Mouse (Mus musculus) stomach, postnatal 0 days (tissue): ENCODE results near the gene Dner. TPM values are rescaled to one million over a fixed set of nuclear protein-coding genes. Genes with fewer than 3 reads are reported as not detected.

Experiments
- ATAC-seq: fragments of 200-750 bp; cut with Nextera tagmentation; 2 replicates; pipeline ENCODE4 v1.8.0; 2017; ENCODE audit not compliant: low FRiP score, low TSS enrichment
- DNase-seq: peaks from one replicate; pipeline ENCODE4 v3.0.0-alpha.2; 2016; ENCODE audit warnings: low spot score
- H3K27ac ChIP-seq: fragments of 300-500 bp; sonication (generic); replicated peaks from 2 replicates; pipeline ENCODE4 v1.5.1; 2014; ENCODE audit warnings: mild to moderate bottlenecking, control low read depth
- H3K27me3 ChIP-seq: fragments of 300-500 bp; sonication (generic); 2 replicates; pipeline ENCODE4 v1.6.1; 2014; ENCODE audit warnings: low read length; ENCODE audit not compliant: control insufficient read depth, insufficient read depth
- H3K36me3 ChIP-seq: fragments of 300-500 bp; sonication (generic); 2 replicates; pipeline ENCODE4 v1.6.1; 2014; ENCODE audit warnings: low read length, mixed read lengths; ENCODE audit not compliant: control insufficient read depth, insufficient read depth
- H3K4me1 ChIP-seq: fragments of 300-500 bp; sonication (generic); replicated peaks from 2 replicates; pipeline ENCODE4 v1.6.1; 2014; ENCODE audit warnings: antibody characterized with exemption; ENCODE audit not compliant: control insufficient read depth, insufficient read depth
- H3K4me2 ChIP-seq: fragments of 300-500 bp; sonication (generic); replicated peaks from 2 replicates; pipeline ENCODE4 v1.6.1; 2014; ENCODE audit warnings: low read depth, mild to moderate bottlenecking, control low read depth, moderate library complexity
- H3K4me3 ChIP-seq: fragments of 300-500 bp; sonication (generic); 2 replicates; pipeline ENCODE4 v1.5.1; 2014; ENCODE audit warnings: low read depth, low read length, control low read depth
- H3K9ac ChIP-seq: fragments of 300-500 bp; sonication (generic); 2 replicates; pipeline ENCODE4 v1.6.1; 2014; ENCODE audit warnings: mild to moderate bottlenecking, low read length, control low read depth, mixed read lengths
- H3K9me3 ChIP-seq: fragments of 300-500 bp; sonication (generic); 2 replicates; pipeline ENCODE4 v1.6.1; 2016; ENCODE audit warnings: low read length; ENCODE audit not compliant: control insufficient read depth
- CTCF ChIP-seq: IDR thresholded peaks from 2 replicates; pipeline ENCODE4 v1.5.1; 2016; ENCODE audit warnings: antibody characterized with exemption, low read depth, mild to moderate bottlenecking, moderate library complexity
- EP300 ChIP-seq: optimal IDR thresholded peaks from 2 replicates; pipeline ENCODE3; 2016; ENCODE audit warnings: antibody characterized with exemption
- WGBS: fragments of 180-500 bp; shearing (Covaris S2); extraction: QIAGEN DNeasy Blood & Tissue Kit; methylation state at CpG from one replicate; pipeline ENCODE4 v1.1.7; 2014; 5-methylcytosine and 5-hydroxymethylcytosine counted together
- polyA plus RNA-seq: library from polyadenylated mRNA; unstranded; fragments of >200 nt; fragmentation: Nextera tagmentation; extraction: Ambion mirVana; gene quantifications from 2 replicates; pipeline ENCODE4 v1.2.1, GENCODE M21; 2015

Dner gene
- polyA plus RNA-seq, 1 experiment from 2014 or later = 2.9 TPM

DNA sequence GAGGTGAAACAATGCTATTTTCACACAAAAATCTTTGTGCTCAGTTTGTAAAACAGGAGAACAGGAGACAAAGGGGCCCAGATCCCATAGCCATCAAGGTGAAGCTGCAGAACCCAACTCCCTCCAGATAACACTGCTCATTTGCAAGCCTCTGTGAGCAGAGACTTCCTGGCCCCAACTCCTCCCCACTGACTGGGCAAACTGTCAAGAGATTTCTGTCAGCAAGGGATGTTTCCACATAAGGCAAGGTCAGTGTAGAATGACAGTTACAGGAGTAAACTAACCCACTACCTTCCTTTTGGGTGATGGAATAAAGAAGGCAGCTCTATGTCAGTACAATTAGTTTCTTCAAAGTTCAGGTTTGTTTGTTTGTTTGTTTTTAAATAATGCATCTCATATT lies 26.8 kb upstream of the Dner start:
- ATAC-seq (no peak), DNase-seq (no peak)
- H3K36me3 ChIP-seq = peaks cover 9% of the 10 kb centered on the region
- H3K9me3 ChIP-seq = no peaks in the 10 kb centered on the region
- no peak overlapping the region for H3K27ac ChIP-seq
- no peak overlapping the region for H3K4me2 ChIP-seq
- no peak overlapping the region for H3K4me3 ChIP-seq
- no peak overlapping the region for H3K9ac ChIP-seq
- no peaks in the 10 kb centered on the region for H3K4me1 ChIP-seq
- no peaks in the 10 kb centered on the region for H3K27me3 ChIP-seq
- TF ChIP-seq EP300 = no peak
- TF ChIP-seq CTCF = no peak

DNA sequence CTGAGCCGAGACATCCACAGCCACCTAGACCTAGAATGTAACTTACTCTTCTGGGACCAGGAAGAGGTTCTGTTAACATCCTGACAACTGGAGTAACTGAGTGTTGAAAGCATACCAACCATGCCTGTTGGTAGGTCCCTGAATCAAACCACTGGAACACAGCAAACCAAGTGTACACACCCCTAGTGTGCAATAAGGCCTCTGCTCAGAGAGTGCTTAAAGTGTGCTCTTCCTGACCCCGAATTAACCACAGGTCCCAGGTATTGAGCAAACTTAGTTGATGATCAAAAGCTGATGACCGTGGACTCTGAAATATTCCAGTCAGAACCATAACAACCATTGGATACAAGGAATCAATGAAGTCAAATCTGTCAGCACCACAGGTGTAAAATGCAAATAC lies 26.4 kb upstream of the Dner start:
- WGBS = 87% methylated on average over 3 of the region's 3 CpGs
- DNase-seq (no peak), ATAC-seq (no peak)
- Histone ChIP-seq H3K27ac (no peak overlapping the region), H3K4me3 (no peak overlapping the region), H3K9me3 (no peaks in the 10 kb centered on the region), H3K36me3 (peaks cover 9% of the 10 kb centered on the region), H3K27me3 (no peaks in the 10 kb centered on the region), H3K9ac (no peak overlapping the region), H3K4me2 (no peak overlapping the region), H3K4me1 (no peaks in the 10 kb centered on the region)
- no peak for TF ChIP-seq EP300
- no peak for TF ChIP-seq CTCF

DNA sequence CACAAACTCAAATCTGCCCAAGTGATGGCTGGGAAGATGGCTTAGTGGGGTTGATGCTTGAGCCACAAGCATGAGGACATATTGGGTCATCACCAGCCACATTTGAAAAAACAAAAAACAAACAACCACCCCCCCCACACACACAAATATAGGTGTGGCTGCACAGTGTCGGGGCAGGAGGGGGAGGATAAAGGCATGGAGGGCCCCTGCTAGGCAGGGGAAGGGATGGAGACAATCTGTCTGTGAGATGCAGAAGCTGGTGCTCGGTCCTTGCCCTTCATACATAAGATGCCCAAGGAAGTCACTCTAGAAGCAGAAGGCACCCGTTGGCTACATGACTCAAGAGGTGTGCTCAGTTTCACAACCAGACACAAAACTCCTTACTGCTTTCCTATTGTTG lies 25.9 kb upstream of the Dner start:
- no peak for TF ChIP-seq CTCF
- no peak for TF ChIP-seq EP300
- no peak overlapping the region for H3K27ac ChIP-seq
- DNase-seq (no peak), ATAC-seq (peak; percentile 56; the same call in 1 of the 2 replicates)
- 75% methylated on average over 3 of the region's 3 CpGs for WGBS
- H3K4me1 ChIP-seq = no peaks in the 10 kb centered on the region
- no peak overlapping the region for H3K4me3 ChIP-seq
- no peak overlapping the region for H3K9ac ChIP-seq
- no peaks in the 10 kb centered on the region for H3K27me3 ChIP-seq
- no peaks in the 10 kb centered on the region for H3K9me3 ChIP-seq
- H3K4me2 ChIP-seq = no peak overlapping the region
- peaks cover 9% of the 10 kb centered on the region for H3K36me3 ChIP-seq

DNA sequence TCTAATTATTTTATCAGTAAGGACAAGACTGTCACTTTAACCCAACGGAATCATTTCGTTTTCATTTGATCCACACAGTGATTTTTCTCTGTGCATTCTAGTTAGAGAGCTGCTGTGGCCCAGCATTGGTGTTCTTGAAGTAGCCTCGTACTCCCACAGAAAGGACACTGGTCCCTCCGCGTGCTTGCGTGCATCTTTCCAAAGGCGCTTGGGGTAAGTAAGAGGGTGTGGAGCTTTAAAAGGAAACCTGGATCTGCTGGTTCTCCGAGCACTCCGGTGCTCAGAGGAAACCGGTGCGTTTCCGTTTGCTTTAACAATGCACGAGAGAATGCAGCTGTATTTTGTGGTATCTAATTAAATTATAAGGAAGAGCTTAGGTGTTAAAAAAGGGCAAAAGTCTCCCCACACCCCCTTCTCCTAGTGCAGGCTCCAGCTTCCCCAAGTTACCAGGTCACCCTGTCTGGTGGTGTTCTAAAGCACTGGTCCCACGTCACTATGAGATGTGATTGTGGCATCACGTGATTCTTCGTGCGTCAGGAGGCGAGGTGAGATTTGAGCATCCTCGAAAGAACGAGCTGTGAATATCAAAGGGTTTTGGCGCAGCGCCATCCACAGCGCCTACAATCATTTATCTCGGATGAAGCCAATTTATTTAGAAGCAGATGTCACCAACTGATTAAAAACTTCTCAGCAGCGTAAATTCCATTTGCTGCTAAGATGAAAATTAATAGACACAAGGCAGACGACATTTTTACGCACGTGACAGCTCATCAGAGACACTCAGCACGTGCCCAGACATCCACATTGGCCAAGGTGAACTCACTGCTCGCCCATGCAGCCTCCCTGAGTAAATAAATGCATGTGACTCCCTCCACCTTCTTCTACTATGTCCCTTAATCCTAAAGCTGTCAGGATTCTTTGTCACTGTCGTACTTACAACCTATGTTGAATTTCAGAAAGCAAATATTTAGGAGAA lies 14.1 kb upstream of the Dner start:
- Histone ChIP-seq H3K4me3 (no peak overlapping the region), H3K36me3 (no peaks in the 10 kb centered on the region), H3K4me1 (no peaks in the 10 kb centered on the region), H3K4me2 (no peak overlapping the region), H3K9ac (no peak overlapping the region), H3K27ac (no peak overlapping the region), H3K27me3 (no peaks in the 10 kb centered on the region), H3K9me3 (no peaks in the 10 kb centered on the region)
- DNase-seq = no peak
- TF ChIP-seq EP300 (no peak), CTCF (no peak)
- no peak for ATAC-seq
- 11% methylated on average over 31 of the region's 31 CpGs for WGBS

DNA sequence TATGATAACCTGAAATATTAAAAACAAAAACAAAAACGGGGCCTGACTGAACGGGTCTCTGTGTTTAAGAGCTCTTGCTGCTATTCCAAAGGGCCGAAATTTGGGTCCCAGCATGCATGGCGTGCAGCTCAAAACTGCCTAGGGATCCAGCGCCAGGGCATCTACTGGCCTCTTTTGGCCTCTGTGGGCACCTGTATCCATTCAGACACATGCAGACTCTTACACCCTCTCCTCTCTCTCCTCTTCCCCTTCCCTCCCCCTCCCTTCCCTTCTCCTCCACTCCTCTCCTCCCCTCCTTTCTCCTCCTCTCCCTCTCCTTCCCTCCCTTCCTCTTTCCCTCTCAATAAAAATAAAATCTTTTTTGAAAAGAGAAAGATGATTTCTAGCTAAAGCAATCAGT lies 13.4 kb upstream of the Dner start:
- DNase-seq = no peak
- Histone ChIP-seq H3K36me3 (no peaks in the 10 kb centered on the region), H3K4me1 (no peaks in the 10 kb centered on the region), H3K4me3 (no peak overlapping the region), H3K27me3 (no peaks in the 10 kb centered on the region), H3K4me2 (no peak overlapping the region), H3K27ac (no peak overlapping the region), H3K9ac (no peak overlapping the region), H3K9me3 (no peaks in the 10 kb centered on the region)
- TF ChIP-seq CTCF (no peak), EP300 (no peak)
- WGBS = 43% methylated on average over 5 of the region's 5 CpGs
- ATAC-seq = no peak

DNA sequence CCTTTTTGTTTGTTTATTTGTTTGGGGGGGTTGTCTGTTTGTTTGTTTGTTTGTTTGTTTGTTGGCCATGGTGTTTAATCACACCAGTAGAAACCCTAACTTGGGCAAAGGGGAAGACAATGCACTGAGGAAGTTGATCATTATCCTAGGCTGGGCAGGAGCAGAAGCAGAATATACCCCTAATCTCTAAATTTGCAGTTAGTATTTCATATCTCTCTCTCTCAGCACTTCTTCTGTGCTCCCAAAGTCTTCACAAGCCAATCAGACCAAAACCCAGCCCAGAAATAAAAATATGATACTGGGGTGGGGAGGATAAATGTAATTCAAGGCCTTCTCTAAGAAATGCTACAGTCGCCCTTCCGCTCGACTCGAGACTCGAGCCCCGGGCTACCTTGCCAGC lies 4.2 kb upstream of the Dner start:
- Histone ChIP-seq H3K36me3 (no peaks in the 10 kb centered on the region), H3K4me1 (0 out of 2 replicates have a peak, but pooled peaks cover 2% of the 10 kb centered on the region), H3K4me2 (no peak overlapping the region), H3K27me3 (no peaks in the 10 kb centered on the region), H3K9me3 (no peaks in the 10 kb centered on the region), H3K9ac (no peak overlapping the region), H3K4me3 (no peak overlapping the region), H3K27ac (no peak overlapping the region)
- no peak for DNase-seq
- TF ChIP-seq CTCF = no peak
- TF ChIP-seq EP300 = no peak
- ATAC-seq = no peak
- 93% methylated on average over 6 of the region's 6 CpGs for WGBS
